Mouse (Mus musculus): ENCODE measurements around the gene Nhsl1. TPM values are rescaled to one million over a fixed set of nuclear protein-coding genes. Genes with fewer than 3 reads are reported as not detected.
"Not testable (repeated sequence)": the region's sequence is repeated elsewhere in the genome, so short reads cannot be mapped to it uniquely, and the experiment has no call there.

The Nhsl1 gene
- total RNA-seq, 2 experiments from 2014 or later: 6.6 to 7.5 TPM

DNA sequence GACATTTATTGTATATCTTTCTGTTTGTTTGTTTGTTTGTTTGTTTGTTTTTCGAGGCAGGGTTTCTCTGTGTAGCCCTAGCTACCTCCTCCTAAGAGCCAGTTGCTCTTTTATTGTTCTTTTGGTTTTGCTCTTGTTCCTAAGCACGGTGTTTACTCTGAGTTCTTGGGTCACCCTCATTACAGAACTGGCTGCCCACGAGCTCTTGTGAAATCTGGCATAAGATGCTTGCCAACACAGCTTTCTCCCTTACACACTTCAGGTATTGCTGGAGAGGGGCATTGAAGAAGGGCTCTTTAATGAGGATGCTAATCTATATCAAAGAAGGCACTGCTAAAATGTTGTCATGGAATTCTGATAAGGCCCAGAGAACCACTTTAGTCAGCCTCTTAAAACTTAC lies 191.9 kb downstream of the Nhsl1 start:
- no peak for DNase-seq
- intact Hi-C loops (cut with DNase I; ENCODE audit: low total_unique reads): no loop called here

DNA sequence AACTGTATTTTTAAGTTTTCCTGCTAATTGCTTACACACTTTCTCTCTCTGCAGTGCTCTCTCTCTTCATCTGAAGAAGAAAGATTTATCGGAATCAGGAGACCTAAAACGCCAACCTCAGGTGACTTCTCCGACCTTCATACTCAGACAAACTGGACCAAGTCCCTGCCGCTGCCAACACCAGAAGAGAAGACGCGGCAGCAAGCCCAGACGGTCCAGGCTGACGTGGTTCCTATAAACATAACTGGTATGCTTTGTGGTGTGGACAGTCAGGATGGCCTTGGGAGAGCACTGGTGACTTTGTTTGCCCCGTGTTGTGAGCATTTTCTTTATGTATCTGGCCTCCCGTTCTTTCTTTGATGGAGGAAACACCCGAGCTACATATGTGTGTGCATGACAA lies 192.7 kb downstream of the Nhsl1 start:
- no peak for DNase-seq
- intact Hi-C loops (cut with DNase I; ENCODE audit: low total_unique reads): no loop called here

DNA sequence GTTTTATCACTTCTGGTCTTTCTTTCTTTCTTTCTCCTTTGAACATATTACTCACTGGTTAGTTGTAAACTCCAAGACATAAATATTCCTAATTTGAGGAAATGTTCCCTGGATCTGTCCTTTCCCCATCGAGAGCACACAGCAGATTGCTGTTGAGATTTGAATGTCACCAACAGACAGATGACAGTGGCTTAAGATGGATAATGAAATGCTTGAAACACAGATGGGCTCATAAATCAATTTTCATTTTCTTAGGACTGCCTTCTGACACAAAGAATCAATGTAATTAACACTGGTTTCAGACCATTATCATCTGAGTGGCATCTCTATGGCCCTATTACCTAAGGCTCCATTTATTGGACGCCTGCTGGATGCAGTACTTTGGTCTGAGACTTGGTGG lies 203.8 kb downstream of the Nhsl1 start:
- no peak for DNase-seq
- intact Hi-C loops (cut with DNase I; ENCODE audit: low total_unique reads): no loop called here

DNA sequence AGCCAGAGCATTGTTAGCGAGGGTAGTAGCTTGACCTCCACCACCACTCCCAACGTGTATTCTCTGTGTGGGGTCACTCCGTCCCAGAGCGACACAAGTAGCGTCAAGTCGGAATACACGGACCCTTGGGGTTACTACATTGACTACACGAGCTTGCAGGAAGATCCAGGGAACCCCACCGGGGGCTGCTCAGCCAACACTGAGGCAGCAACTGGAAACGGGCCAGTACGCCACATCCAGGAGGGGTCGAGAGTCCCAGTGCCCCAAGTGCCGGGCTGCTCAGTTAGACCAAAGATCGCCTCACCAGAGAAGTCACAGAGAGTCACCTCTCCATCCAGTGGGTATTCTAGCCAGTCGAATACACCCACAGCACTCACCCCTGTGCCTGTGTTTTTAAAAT lies 206.5 kb downstream of the Nhsl1 start:
- no peak for DNase-seq
- intact Hi-C loops (cut with DNase I; ENCODE audit: low total_unique reads): no loop called here

DNA sequence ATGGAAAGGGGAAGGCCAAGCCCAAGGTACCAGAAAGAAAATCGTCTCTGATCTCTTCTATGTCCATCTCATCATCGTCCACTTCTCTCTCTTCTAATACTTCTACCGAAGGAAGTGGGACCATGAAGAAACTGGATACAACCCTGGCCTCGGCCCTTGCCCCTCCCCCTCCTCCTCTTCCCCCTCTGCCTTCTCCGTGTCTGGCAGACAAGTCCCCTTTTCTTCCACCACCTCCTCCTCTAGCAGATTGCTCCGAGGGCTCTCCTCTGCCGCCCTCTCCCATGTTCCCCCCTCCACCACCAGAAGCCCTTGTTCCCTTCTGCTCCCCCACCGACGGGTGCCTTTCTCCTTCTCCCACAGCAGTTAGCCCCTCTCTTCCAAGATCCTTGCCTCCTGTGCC lies 206.9 kb downstream of the Nhsl1 start:
- no peak for DNase-seq
- intact Hi-C loops (cut with DNase I; ENCODE audit: low total_unique reads): no loop called here

DNA sequence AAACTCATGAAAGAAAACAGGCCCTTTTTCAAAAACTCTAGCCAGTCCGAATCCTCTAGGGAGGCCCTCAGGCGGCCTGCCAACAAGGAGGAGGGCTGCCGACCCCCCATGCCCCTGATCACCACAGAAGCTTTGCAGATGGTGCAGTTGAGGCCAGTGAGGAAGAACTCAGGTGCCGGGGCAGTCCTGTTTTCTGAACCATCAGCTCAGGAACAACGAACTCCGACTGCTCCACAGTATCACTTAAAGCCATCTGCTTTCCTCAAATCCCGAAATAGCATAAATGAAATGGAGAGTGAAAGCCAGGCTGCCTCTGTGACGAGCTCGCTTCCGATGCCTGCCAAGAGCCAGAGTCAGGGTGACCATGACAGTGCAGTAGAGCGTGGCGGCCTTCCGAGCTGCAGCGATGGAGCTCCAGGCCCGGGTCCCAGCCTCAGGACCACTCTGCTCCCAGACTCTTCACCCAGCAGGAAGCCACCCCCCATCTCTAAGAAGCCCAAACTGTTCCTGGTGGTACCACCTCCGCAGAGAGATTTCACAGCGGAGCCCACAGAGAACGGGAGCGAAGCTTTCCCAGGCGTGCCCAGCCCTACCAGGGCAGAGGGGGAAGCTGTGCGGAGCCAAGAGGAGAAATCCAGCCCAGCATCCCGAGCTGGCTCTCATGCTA lies 207.5 kb downstream of the Nhsl1 start:
- intact Hi-C loops (cut with DNase I; ENCODE audit: low total_unique reads): no loop called here
- DNase-seq: peak; percentile 26

DNA sequence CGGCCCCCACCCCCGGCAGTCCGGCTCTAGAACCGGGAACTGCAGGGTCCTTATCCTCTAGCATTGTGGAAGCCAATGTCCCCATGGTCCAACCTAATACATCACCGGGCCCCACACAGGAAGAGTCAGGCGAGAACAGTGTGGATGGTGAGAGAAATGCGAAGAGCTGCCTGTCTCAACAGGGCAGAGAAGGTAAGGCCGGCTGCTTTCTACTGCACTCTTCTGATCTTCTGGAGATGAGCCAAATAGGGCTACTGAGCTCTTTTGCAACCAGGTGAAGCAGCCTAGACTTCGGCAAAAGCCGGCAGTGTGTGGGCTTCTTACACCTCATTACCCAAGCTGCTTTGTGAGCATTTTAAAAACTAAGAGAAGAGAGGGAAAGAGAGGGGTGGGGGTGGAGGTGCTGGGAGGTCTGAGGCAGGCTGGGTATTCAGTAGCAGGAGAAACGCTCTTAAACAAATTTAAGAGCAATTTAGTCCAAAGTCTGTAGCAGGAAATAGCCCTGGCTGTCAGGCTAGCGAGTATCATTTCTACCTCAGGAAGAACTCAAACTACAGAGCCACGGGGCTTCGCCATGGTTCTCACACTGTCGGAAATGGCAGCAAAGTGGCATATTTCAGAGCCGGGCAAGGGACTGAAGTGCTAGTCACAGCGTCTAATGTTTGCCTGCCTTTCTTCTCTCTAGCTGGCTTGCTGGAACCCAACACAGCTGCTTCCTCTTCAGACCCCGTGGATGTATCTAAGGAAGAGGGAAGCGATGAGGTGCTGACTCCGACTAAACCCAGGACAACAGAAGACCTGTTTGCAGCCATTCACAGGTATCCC lies 208.3 kb downstream of the Nhsl1 start:
- intact Hi-C loops (cut with DNase I; ENCODE audit: low total_unique reads): no loop called here
- DNase-seq: no peak

DNA sequence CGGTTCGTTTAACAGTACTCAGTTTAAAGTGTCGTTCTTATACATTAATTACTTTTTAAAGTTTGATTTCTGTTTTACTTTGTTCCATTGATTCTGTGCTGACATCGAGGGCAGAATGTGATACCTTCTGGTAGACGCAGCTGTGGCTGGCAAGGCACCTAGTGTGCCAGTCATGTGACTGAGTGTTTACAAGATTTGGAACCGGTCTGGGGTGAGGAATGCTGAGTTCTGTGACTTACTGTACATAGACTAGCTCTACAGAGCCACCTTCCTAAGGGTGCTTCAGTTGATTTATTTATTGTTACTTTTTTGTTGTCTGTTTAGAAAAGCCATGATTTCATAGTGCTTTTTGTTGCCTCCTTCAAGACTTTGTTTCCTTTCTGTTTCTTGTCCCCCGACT lies 209.0 kb downstream of the Nhsl1 start:
- DNase-seq: no peak
- intact Hi-C loops (cut with DNase I; ENCODE audit: low total_unique reads): loop anchor here (2.0 kb wide), 2 partner anchors 75 to 137 kb away; no protein-coding TSS in a partner anchor

DNA sequence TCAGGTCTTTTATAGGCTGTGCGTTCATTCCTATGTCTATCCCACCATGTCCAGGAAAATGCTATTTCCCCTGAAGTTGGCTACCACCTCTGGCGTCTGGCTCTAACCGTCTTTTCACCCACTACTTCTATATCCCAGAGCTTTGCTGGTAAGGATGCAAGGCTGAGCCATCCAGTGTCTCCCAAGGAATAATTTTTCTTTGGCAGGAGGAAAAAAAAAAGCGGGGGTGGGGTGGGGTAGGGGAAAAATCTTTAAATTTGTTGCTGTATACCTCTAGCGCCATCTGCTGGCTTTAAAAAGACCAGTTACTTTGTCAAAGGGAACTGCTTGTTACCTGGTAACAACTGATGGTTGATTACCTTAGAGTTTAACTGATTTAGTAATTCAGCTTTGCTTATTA lies 209.7 kb downstream of the Nhsl1 start:
- no peak for DNase-seq

DNA sequence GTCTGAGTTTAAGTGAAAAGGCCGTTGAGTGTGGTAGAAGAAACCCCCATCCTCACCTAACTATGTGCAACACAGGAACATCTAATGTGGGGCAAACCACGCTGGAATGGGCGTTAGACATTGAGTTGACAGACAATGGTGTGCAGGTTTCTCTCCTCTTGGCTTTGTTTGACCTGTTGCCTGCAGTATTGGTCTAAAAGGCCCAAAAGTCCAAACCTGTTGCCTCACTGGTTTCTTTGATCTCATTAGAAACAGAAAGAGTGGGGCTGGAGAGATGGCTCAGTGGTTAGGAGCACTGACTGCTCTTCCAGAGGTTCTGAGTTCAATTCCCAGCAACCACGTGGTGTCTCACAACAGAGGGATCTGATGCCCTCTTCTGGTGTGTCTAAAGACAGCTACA lies 210.4 kb downstream of the Nhsl1 start:
- no peak for DNase-seq
- intact Hi-C loops (cut with DNase I; ENCODE audit: low total_unique reads): loop anchor here (2.0 kb wide), 2 partner anchors 76 to 138 kb away; no protein-coding TSS in a partner anchor

More for the DNA sequence above, 209.7 kb downstream of the Nhsl1 start:
- intact Hi-C loops (cut with DNase I; ENCODE audit: low total_unique reads): loop anchor here (2.0 kb wide), 2 partner anchors 76 to 138 kb away; no protein-coding TSS in a partner anchor

DNA sequence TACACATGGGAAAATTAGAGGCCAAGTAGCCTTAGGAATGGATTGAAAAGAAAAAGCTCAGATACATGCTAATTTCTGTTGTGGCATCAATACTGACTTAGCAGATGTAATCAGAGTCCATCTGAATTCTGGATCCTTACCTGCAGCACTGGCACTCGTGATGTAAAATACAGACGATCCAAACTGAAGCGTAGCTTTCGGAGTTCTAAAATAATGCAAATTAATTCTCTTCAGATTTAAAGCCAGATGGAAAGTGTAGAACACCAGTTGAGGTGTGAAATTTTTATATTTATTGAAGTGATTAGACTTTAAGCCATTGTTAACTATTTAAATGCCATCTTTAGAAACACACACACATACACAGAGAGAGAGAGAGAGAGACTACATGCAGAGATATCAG lies 211.4 kb downstream of the Nhsl1 start:
- intact Hi-C loops (cut with DNase I; ENCODE audit: low total_unique reads): no loop called here
- DNase-seq: no peak

DNA sequence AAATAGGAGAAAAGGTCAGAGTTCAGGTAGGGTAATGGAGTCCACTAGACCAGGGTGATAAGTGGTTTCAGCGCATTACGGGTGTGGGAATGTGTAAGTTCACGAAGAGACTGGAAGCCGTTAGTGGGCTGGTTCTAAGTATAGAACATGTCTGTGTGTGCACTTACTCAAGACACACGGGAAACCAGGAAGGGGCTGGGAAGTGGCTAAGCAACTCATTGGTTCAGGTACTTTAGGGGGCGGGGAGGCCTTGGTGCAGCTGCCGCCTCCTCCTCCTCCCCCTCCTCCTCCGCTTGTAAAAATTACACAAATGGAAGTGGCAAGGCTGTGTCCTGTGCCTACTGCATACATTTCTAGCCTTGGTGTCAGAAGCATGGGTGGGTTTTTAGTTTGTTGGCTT lies 213.5 kb downstream of the Nhsl1 start:
- intact Hi-C loops (cut with DNase I; ENCODE audit: low total_unique reads): no loop called here
- DNase-seq: no peak

DNA sequence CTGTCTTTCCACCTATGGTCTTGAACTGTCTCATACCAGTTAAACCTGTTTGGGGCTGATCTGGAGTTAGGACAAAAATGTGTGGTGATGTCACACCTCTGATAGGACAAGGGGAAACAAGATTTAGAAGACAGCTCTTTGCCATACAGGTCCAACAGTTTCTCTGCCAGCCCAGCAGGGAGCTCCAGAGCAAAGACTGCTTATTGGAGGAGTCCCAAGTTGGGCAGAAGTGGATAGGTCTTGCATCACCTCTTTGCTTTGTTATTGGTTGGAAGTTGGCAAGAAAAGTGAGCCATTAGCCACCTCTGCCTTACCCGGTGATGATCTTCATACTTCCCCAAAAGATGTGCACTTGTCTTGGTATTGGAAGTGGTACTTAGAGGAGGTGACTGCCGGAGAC lies 218.1 kb downstream of the Nhsl1 start:
- DNase-seq: no peak
- intact Hi-C loops (cut with DNase I; ENCODE audit: low total_unique reads): no loop called here

DNA sequence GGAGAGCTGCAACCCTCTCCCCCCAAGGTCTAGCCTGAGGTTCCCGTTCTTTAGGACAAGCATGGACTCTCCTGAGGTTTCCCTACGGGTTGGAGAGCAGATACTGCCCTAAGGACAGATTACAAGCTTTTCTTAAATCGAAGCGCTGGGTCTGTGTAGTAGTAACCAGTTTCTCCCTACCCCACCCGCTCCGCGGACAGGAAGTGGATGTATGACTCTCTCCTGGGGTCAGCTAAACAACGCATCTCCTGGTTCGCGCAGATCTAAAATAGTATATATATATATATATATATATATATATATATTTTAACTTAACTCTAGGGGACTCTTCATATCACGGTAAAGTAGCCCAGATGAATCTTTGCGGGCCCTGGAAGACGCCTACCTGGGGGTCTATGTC lies 226.5 kb downstream of the Nhsl1 start:
- intact Hi-C loops (cut with DNase I; ENCODE audit: low total_unique reads): no loop called here

DNA sequence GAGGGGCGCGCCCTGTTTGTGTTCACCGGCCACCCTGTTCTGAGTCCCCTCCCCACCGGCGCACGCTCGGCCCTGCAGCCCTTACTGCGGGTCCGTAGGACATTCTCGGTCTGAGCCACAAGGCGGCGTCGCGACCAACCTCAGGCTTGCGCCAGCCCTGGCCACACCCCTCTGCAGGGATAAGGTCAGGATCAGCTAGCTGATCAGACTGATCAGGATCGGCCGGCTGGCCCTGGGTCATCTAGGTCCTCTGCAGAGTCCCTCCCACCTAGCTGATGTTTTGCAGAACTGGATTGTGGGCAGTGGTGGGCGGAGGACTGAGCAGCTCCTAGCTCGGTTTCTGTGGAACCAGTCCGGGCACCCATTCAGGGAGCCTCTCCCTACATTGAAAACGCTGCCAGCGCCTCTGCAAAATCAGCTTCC lies 227.0 kb downstream of the Nhsl1 start, which contains the start of gene Hebp2:
Hebp2 (minus strand) TSS at position 264 of the 423 bp plus-strand sequence.
- DNase-seq: peak; percentile 75
- intact Hi-C loops (cut with DNase I; ENCODE audit: low total_unique reads): no loop called here

More for the DNA sequence above, 226.5 kb downstream of the Nhsl1 start:
- DNase-seq: no peak

DNA sequence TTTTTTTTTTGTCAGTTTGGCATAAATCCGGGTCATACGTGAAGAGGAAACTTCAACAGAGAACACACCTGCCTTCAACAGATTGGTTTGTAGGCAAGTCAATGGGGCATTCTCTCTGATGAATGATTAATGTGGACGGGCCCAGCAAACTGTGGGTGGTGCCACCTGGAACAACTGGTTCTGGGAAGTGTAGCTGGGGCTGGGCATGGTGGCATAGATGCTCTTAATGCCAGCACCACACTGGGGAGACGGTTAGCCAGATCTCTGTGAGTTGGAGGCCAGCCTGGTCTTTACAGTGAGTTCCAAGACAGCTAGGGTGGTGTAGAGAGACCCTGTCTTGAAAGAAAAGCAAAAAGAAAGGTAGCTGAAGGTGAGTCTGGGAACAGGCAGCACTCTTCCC lies 228.6 kb downstream of the Nhsl1 start:
- intact Hi-C loops (cut with DNase I; ENCODE audit: low total_unique reads): no loop called here
- DNase-seq: no peak

DNA sequence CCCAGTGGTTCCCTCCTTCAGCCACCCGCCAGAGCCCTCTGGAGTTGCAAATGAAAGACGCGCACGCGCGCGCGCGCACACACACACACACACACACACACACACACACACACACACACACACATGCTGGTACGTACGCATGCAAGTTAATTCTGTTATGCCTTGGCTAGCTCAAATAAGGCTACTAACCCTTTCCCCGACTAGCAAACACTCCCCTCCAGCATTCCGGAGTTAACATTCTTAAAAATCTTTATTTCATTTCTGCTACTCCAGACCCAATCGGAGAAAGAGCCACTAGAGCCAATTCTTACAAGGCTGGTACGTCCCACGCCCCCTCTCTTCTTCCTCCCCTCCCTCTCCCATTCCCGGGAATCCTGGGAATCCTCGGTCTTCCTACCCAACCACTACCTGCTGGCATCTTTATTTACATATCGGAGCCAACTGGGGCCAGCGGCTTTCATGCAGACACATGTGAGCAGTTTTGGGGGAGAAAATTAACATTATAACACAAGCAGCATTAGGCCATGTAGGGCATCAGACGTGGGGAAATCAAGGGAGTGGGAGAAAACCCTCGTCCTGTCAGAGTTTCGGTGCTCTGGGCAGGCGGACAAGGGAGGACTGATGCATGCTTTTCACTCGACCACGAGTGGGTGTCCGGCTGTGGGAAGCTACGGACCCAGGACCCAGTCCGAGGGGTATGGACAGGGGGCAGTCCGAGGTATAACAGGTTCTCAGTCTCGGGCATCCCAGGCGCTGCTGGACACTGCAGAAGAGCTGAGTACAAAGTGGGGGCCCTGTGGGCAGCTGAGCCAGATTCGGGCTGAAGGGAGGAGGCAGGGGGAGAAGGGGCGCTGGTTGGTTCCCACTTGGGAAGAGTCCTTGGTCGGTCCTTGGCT lies 230.8 kb downstream of the Nhsl1 start:
- no peak for DNase-seq
- intact Hi-C loops (cut with DNase I; ENCODE audit: low total_unique reads): no loop called here

DNA sequence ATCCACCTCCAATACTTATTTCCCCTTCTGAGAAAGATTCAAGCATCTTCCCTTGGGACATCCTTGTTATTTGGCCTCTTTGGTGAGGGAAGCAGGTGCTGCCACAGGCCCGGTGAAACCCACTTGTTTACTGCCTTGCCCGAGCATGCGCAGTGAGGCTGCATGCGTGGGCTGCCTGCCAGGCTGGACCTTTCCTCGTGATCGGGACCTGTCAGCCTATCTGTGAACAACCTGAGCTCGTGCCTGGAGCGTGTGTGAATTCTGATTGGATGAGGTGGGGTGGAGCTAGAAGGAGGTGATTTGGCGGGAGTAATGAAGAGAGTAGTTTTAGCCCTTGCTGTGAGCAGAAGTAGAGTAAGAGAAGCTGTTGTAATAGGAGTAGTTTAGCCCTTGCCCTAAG lies 240.3 kb downstream of the Nhsl1 start:
- intact Hi-C loops (cut with DNase I; ENCODE audit: low total_unique reads); DNase-seq: not testable (repeated sequence)

DNA sequence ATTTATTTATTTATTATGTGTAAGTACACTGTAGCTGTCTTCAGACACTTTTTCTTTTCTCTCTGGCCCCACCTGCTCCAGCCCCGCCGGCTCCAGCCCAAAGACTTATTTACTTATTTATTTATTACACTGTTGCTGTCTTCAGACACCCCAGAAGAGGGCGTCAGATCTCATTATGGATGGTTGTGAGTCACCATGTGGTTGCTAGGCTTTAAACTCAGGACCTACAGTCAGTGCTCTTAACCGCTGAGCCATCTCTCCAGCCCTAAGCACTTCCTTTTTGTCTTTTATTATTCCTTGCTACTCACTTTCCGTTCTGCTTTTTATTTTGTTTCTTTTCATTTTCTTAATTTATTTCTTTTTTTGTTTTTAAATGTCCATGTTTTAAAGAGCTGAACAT lies 242.7 kb downstream of the Nhsl1 start:
- intact Hi-C loops (cut with DNase I; ENCODE audit: low total_unique reads): loop anchor here (5.0 to 10.0 kb wide), 2 partner anchors 41 to 353 kb away; no protein-coding TSS in a partner anchor
- DNase-seq: no peak

DNA sequence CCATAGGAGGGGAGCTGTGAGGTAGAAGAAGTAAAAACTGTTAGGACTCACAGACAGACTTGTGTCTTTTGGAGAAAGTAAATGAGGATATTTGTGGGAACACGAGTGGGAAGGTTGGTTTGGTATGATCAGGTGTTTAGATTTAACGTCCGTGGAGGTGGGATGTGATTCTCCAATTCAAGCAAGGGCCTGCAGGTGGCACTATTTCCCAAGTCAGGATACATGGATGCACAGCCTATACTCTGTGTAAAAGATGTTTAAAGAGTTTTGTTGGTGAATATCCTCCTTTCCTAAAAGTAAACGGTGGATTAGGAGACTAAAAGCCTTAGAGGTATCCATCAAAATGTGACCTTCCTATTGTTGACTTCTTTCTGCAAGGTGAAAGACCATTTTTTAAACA lies 244.2 kb downstream of the Nhsl1 start:
- intact Hi-C loops (cut with DNase I; ENCODE audit: low total_unique reads): loop anchor here (5.0 to 10.0 kb wide), 2 partner anchors 39 to 352 kb away; no protein-coding TSS in a partner anchor
- peak; percentile 14 for DNase-seq
